Mouse (Mus musculus) forebrain, embryonic 15.5 days (tissue): ENCODE results near the gene Kif14. TPM values are rescaled to one million over a fixed set of nuclear protein-coding genes. Genes with fewer than 3 reads are reported as not detected.
"Not testable (repeated sequence)": the region's sequence is repeated elsewhere in the genome, so short reads cannot be mapped to it uniquely, and the experiment has no call there.

Source experiments
- ATAC-seq: fragments of 200-750 bp; cut with Nextera tagmentation; replicated peaks from 2 replicates; pipeline ENCODE4 v1.8.0; 2017; ENCODE audit warnings: mild to moderate bottlenecking, moderate TSS enrichment, moderate library complexity
- H3K27ac ChIP-seq: fragments of 300-500 bp; sonication (generic); replicated peaks from 2 replicates; pipeline ENCODE4 v1.5.1; 2015; ENCODE audit warnings: mild to moderate bottlenecking, inconsistent platforms
- H3K27me3 ChIP-seq: fragments of 300-500 bp; sonication (generic); 2 replicates; pipeline ENCODE4 v1.6.1; 2015; ENCODE audit warnings: inconsistent platforms
- H3K36me3 ChIP-seq: fragments of 300-500 bp; sonication (generic); 2 replicates; pipeline ENCODE4 v1.6.1; 2015; ENCODE audit warnings: mild to moderate bottlenecking, inconsistent platforms
- H3K4me1 ChIP-seq: fragments of 300-500 bp; sonication (generic); 2 replicates; pipeline ENCODE4 v1.6.1; 2015; ENCODE audit warnings: inconsistent platforms
- H3K4me2 ChIP-seq: fragments of 300-500 bp; sonication (generic); replicated peaks from 2 replicates; pipeline ENCODE4 v1.6.1; 2015; ENCODE audit warnings: mild to moderate bottlenecking, inconsistent platforms
- H3K4me3 ChIP-seq: fragments of 300-500 bp; sonication (generic); 2 replicates; pipeline ENCODE4 v1.5.1; 2015; ENCODE audit warnings: mild to moderate bottlenecking, inconsistent platforms
- H3K9ac ChIP-seq: fragments of 300-500 bp; sonication (generic); replicated peaks from 2 replicates; pipeline ENCODE4 v1.6.1; 2015; ENCODE audit warnings: mild to moderate bottlenecking, inconsistent platforms
- H3K9me3 ChIP-seq: fragments of 300-500 bp; sonication (generic); 2 replicates; pipeline ENCODE4 v1.6.1; 2016; ENCODE audit warnings: inconsistent platforms
- WGBS: fragments of 180-500 bp; shearing (Covaris S2); methylation state at CpG from one replicate; pipeline ENCODE4 v1.1.7; 2015; ENCODE audit warnings: mixed read lengths; 5-methylcytosine and 5-hydroxymethylcytosine counted together
- polyA plus RNA-seq: library from polyadenylated mRNA; unstranded; fragments of >200 nt; fragmentation: Nextera tagmentation; extraction: Ambion mirVana; gene quantifications from 2 replicates; pipeline ENCODE4 v1.2.1, GENCODE M21; 2015

Gene Kif14
- polyA plus RNA-seq, 1 experiment from 2014 or later: 2.3 TPM

DNA sequence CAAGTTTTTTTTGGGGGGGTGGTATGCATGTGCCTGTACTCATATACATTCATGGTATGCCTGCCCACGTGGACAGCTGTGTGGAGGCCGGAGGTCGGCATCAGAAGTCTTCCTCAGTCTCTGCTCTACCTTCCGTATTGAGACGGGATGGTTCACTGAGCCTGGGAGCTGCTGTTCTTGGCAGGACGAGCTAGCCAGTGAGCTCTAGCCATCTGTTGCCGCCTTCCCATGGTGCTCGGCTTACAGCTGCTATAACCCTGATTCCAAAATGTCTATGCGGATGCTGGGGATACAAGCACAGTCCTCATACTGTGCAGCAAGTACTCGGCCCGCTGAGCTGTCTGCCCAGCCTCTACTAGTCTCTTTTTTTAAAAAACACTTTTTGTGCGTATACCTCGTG, 33.2 kb downstream of the Kif14 start:
- ATAC-seq: no peak
- H3K4me3 ChIP-seq: no peak overlapping the region
- H3K9ac ChIP-seq: no peak overlapping the region
- no peaks in the 10 kb centered on the region for H3K27me3 ChIP-seq
- no peaks in the 10 kb centered on the region for H3K4me1 ChIP-seq
- no peak overlapping the region for H3K27ac ChIP-seq
- H3K36me3 ChIP-seq: peaks cover 3% of the 10 kb centered on the region; the same call in 1 of the 2 replicates
- no peaks in the 10 kb centered on the region for H3K9me3 ChIP-seq
- WGBS: 88% methylated on average over 13 of the region's 13 CpGs
- no peak overlapping the region for H3K4me2 ChIP-seq

DNA sequence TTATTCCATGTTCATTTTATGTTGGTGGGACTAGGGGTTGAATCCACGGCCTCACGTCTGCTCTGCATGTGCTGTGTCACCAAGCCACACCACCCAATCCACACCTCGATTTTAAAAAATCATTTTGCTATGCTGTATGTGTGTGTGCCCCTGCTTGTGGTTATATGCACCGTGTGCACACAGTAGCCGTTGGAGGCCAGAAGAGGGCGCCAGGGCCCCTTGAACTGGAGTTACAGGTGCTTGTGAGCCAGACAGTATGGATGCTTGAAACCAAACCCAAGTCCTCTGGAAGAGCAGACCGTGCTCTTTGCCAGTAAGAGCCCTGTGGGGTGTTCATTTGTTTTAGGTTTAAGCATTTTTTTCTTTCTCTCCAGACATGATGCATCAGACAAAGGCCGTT, 36.8 kb downstream of the Kif14 start:
- WGBS: 97% methylated on average over 8 of the region's 8 CpGs
- H3K36me3 ChIP-seq: no peaks in the 10 kb centered on the region; the same call in 1 of the 2 replicates
- no peak for ATAC-seq

DNA sequence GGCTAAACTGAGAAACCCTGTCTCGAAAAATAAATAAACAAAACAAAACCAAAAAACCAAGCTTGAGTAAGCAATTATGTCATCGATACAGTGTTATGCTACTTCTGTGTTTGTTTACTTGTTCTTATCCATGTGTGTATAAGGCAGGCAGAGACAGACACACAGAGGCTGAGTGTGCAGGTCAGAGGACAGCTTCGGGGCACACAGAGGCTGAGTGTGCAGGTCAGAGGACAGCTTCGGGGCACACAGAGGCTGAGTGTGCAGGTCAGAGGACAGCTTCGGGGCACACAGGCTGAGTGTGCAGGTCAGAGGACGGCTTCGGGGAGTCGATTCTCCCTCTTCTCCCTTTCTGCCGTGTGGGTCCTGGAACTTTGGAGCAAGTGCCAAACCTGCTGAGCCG, 40.1 kb downstream of the Kif14 start:
- not testable (repeated sequence) for H3K9me3 ChIP-seq, ATAC-seq, H3K4me2 ChIP-seq, H3K27ac ChIP-seq, H3K9ac ChIP-seq, H3K4me1 ChIP-seq, H3K4me3 ChIP-seq, H3K36me3 ChIP-seq, H3K27me3 ChIP-seq
- 91% methylated on average over 10 of the region's 10 CpGs for WGBS

More for the DNA sequence above, 36.8 kb downstream of the Kif14 start:
- Histone ChIP-seq H3K4me2 (no peak overlapping the region), H3K4me3 (no peak overlapping the region), H3K9ac (no peak overlapping the region), H3K27ac (no peak overlapping the region), H3K4me1 (no peaks in the 10 kb centered on the region), H3K27me3 (no peaks in the 10 kb centered on the region), H3K9me3 (no peaks in the 10 kb centered on the region)

DNA sequence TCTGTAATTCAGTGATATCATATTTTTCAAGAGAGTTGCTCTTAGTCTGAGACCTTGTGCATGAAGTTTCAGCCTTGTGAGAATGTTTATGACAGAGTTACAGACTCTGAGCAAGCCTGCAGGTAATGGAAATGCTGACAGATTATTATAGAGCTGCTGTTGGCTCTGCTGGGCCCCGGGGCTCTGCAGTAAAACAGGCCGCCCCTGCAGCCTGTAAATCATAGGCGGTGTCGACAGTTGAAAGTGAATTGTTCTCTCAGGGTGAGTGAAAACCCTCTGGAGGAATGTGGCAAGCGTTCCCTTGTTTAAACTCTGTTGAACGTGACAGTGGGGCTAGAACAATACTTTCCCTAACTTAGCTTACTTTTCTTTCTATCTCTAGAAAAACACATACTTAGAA, 46.2 kb downstream of the Kif14 start:
- H3K9me3 ChIP-seq: no peaks in the 10 kb centered on the region
- no peak overlapping the region for H3K9ac ChIP-seq
- 85% methylated on average over 6 of the region's 6 CpGs for WGBS
- no peak for ATAC-seq
- no peaks in the 10 kb centered on the region for H3K27me3 ChIP-seq
- no peak overlapping the region for H3K4me3 ChIP-seq
- no peak overlapping the region for H3K27ac ChIP-seq
- no peaks in the 10 kb centered on the region for H3K36me3 ChIP-seq
- no peaks in the 10 kb centered on the region for H3K4me1 ChIP-seq
- H3K4me2 ChIP-seq: no peak overlapping the region

DNA sequence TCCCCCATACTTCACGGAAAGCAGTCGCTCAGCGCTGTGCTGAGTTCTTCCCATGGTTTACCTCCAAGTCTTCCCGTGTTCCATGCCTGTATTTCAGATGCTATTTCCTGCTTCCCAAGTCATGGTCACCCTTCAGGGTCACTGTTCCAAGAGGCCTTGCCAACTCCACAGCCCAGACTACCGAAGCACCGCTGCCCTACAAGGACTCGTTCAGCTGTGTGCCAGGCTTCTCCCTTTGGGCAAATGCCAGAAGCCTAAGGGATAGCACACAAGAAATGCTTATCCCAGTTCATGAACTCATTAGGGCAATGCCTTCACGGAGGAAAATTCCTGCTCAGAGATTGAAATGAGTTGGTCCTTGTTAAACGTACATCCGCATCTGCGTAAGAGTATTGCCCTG, 47.0 kb downstream of the Kif14 start:
- no peak overlapping the region for H3K4me3 ChIP-seq
- no peaks in the 10 kb centered on the region for H3K9me3 ChIP-seq
- 83% methylated on average over 11 of the region's 11 CpGs for WGBS
- H3K4me1 ChIP-seq: no peaks in the 10 kb centered on the region
- H3K4me2 ChIP-seq: no peak overlapping the region
- no peak overlapping the region for H3K9ac ChIP-seq
- ATAC-seq: no peak
- no peak overlapping the region for H3K27ac ChIP-seq
- H3K36me3 ChIP-seq: no peaks in the 10 kb centered on the region
- no peaks in the 10 kb centered on the region for H3K27me3 ChIP-seq

DNA sequence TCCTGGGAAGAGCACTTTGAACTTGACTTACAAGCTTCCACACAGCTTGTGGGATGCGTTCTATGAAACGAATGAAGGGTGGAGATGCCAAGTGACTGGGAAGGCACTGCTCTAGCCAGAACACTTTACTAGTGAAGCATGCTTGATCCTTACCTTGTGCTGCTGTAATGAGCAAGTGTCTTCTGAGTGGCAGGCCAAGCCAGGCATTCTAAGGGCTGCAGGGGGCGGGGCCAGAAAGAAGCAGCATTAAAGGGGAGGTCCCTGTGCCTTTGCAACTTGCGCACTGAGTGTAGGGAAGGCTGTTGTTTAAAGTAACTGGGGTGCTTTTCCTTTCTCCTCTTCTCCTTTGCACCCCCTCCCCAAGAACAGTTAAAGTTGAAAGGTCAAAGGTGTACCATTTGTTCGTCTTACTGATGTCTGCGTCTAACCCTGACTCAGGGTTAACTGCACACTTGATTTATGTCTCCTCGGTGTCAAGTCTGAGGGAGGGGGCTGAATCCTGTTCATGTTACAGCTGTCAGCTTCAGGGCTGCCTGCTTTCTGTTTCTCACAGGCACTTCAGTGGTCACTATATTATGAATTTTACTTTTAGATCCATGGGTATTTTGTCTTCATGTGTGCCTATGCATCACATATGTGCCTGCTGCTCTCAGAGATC, 52.7 kb downstream of the Kif14 start:
- Histone ChIP-seq H3K27me3 (no peaks in the 10 kb centered on the region), H3K9me3 (no peaks in the 10 kb centered on the region), H3K9ac (no peak overlapping the region), H3K4me2 (no peak overlapping the region), H3K36me3 (0 out of 2 replicates have a peak, but pooled peaks cover 5% of the 10 kb centered on the region), H3K4me1 (no peaks in the 10 kb centered on the region), H3K4me3 (no peak overlapping the region), H3K27ac (no peak overlapping the region)
- ATAC-seq: no peak
- WGBS: 87% methylated on average over 7 of the region's 7 CpGs

DNA sequence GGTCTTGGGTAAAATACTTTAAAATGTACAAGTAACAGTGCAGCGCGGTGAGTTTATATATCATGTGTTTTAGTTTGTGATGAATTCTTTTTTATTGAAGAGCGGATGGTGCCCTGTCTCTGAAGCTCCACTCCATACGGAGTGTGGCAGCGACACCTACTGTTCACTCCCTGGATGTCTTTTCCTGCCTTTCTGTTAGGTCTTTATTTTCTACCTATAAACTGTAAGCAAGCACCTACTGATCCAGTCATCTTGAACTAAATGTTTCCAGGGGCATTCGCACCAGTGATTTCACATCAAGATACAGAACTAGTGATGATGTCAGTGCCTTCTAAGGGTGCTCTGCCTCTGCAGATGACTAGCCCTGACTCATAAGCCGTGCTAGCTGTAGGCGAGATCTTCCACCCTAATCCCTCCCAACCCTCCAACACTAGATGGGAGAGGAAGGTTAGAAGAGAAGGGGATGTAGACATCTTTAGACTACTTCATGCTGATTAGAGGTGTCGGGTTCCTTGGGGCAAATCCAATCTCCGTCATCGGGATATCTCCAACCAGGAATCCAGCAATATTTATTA, 55.3 kb downstream of the Kif14 start:
- WGBS: 80% methylated on average over 11 of the region's 11 CpGs
- no peaks in the 10 kb centered on the region for H3K9me3 ChIP-seq
- no peaks in the 10 kb centered on the region for H3K27me3 ChIP-seq
- ATAC-seq: no peak
- no peak overlapping the region for H3K9ac ChIP-seq
- 0 out of 2 replicates have a peak, but pooled peaks cover 5% of the 10 kb centered on the region for H3K36me3 ChIP-seq
- no peak overlapping the region for H3K4me3 ChIP-seq
- H3K27ac ChIP-seq: no peak overlapping the region
- H3K4me1 ChIP-seq: no peaks in the 10 kb centered on the region
- no peak overlapping the region for H3K4me2 ChIP-seq

DNA sequence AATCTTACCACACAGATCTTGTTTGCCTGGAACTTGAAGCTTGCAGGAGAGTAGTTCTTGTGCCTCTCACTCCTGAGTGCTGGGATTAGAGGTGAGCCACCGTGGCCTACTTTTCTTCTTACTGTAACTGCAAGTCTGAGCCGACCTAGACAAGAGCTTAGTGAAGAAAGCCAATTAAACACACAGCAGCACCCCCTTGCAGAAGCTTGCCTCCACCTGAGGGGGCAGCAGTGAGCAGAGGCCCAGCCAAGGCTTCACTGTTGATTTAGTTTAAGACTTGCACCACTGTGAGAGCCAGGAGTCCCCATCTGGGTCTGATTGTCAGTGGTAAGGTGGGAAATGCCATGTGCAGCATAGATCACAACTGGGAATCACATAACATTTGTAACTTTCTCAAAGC, 58.8 kb downstream of the Kif14 start:
- Histone ChIP-seq H3K27ac (no peak overlapping the region), H3K36me3 (peaks cover 6% of the 10 kb centered on the region; the same call in 1 of the 2 replicates), H3K27me3 (no peaks in the 10 kb centered on the region), H3K4me3 (no peak overlapping the region), H3K9me3 (no peaks in the 10 kb centered on the region), H3K4me1 (no peaks in the 10 kb centered on the region), H3K9ac (no peak overlapping the region), H3K4me2 (no peak overlapping the region)
- no peak; the same call in 1 of the 2 replicates for ATAC-seq
- WGBS: 29% methylated on average over 2 of the region's 2 CpGs

DNA sequence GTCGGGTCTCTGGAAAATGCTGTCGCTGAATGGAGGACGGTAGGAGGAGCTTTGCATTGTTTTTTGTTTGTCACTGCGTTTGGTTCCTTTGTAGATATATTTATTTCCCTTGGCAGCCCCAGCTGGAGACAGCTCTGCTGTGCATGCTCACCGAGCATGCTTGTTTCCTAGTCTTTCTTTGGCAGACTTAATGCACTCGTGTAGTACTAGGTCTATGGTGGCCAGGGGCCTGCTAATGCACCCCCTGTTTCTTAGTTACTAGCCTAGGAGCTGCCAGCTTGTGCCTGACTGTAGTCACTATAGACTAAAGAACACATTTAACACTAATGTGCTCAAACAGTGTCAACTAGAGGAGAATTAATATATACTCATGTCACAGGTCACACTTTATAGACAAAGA, 59.7 kb downstream of the Kif14 start:
- no peak for ATAC-seq
- 69% methylated on average over 6 of the region's 6 CpGs for WGBS
- no peak overlapping the region for H3K27ac ChIP-seq

DNA sequence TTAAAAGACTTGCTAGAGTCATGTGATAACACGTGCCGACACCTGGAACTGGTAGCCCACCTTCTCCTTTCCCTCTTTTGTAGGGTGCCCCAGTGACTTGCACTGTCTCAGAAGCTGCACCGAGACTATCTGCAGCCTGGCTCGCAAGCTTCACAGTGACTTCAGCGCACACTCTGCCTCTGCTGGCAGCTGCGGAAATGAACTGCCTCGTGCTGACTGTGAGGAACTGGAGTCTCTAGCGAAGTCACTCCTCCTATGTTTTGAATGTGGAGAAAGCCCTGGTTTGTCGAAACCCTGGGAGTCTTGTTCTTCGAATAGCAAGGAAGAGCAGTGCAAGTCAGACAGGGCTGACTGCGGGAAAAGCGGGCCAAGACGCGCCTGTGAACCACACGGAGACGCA, 61.0 kb downstream of the Kif14 start:
- H3K4me2 ChIP-seq: no peak overlapping the region
- H3K4me3 ChIP-seq: no peak overlapping the region
- peaks cover 4% of the 10 kb centered on the region; the same call in 1 of the 2 replicates for H3K36me3 ChIP-seq
- no peak for ATAC-seq
- no peak overlapping the region for H3K9ac ChIP-seq
- WGBS: 86% methylated on average over 16 of the region's 16 CpGs
- H3K27ac ChIP-seq: no peak overlapping the region
- H3K9me3 ChIP-seq: no peaks in the 10 kb centered on the region
- no peaks in the 10 kb centered on the region for H3K4me1 ChIP-seq
- no peaks in the 10 kb centered on the region for H3K27me3 ChIP-seq

More for the DNA sequence above, 59.7 kb downstream of the Kif14 start:
- Histone ChIP-seq H3K4me3 (no peak overlapping the region), H3K36me3 (peaks cover 4% of the 10 kb centered on the region; the same call in 1 of the 2 replicates), H3K4me2 (no peak overlapping the region), H3K9ac (no peak overlapping the region), H3K4me1 (no peaks in the 10 kb centered on the region), H3K9me3 (no peaks in the 10 kb centered on the region), H3K27me3 (no peaks in the 10 kb centered on the region)

DNA sequence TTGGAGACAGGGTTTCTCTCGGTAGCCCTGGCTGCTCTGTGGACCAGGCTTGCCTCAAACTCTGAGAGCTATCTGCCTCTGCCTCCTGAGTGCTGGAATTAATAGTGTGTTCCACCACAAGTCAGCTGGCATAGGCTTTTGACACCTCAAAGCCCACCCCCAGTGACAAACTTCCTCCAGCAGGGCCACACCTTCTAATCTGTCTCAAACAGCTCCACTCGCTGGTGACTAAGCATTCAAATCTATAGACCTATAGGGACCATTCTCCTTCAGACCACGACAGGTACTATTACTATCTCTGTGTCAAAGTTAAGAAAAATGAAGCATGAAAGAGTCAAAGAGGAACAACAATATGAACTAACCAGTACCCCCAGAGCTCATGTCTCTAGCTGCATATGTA, 66.4 kb downstream of the Kif14 start:
- H3K36me3 ChIP-seq: peaks cover 4% of the 10 kb centered on the region; the same call in 1 of the 2 replicates
- no peaks in the 10 kb centered on the region for H3K27me3 ChIP-seq
- no peak overlapping the region for H3K4me3 ChIP-seq
- no peaks in the 10 kb centered on the region for H3K9me3 ChIP-seq
- H3K9ac ChIP-seq: no peak overlapping the region
- no peak overlapping the region for H3K4me2 ChIP-seq
- whole genome bisulfite sequencing: 88% methylated on average over 3 of the region's 3 CpGs
- no peak for ATAC-seq
- H3K27ac ChIP-seq: no peak overlapping the region
- no peaks in the 10 kb centered on the region for H3K4me1 ChIP-seq

DNA sequence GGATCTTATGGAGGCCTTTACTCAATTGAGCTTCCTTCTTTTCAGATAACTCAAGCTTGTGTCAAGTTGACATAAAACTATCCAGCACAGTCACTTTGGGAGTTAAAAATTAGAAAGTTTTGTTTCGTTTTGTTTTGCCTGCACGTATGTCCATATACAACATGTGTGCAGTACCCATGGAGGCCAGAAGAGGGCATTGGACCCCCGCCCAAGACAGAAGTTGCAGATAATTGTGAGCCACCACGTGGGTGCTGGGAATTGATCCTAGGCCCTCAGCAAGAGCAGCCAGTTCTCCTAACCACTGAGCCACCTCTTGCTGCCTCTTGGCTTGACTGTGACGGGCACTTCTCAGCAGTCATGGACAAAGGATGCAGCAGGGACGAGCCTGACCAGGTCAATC, 70.8 kb downstream of the Kif14 start:
- 88% methylated on average over 6 of the region's 6 CpGs for WGBS

DNA sequence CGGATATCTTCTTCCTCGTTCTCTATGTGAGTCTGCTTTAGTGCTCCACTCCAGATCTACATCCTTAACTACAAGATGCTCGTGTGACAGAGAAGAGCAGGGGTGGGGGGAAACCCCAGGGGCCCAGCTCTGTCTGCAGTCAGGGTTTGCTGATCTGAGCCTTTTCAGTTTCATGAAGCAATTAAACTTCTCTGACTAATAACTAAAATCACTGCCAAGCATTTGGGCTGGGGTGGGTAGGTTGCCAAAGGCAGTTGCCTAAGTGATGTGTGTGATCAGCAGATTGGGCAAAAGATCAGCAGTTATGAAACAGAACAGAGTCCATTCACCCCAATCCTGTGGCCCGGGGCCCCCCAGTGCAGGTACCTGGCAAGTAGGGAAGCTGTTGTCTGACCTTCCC, 72.1 kb downstream of the Kif14 start:
- 79% methylated on average over 4 of the region's 4 CpGs for WGBS
- Histone ChIP-seq H3K9ac (no peak overlapping the region), H3K27ac (no peak overlapping the region), H3K27me3 (no peaks in the 10 kb centered on the region), H3K4me2 (no peak overlapping the region), H3K9me3 (no peaks in the 10 kb centered on the region), H3K4me3 (no peak overlapping the region), H3K4me1 (no peaks in the 10 kb centered on the region), H3K36me3 (no peaks in the 10 kb centered on the region)
- ATAC-seq: no peak

More for the DNA sequence above, 70.8 kb downstream of the Kif14 start:
- no peak overlapping the region for H3K4me3 ChIP-seq
- no peaks in the 10 kb centered on the region for H3K36me3 ChIP-seq
- no peaks in the 10 kb centered on the region for H3K4me1 ChIP-seq
- no peak overlapping the region for H3K4me2 ChIP-seq
- H3K9me3 ChIP-seq: no peaks in the 10 kb centered on the region
- H3K27ac ChIP-seq: no peak overlapping the region
- no peaks in the 10 kb centered on the region for H3K27me3 ChIP-seq
- no peak overlapping the region for H3K9ac ChIP-seq
- ATAC-seq: no peak
